Mouse (Mus musculus): ENCODE results near the gene Pcgf5.

The Pcgf5 gene

GRCm38 (mm10) chr19:36348161-36348800 lies at the start of gene Pcgf5:
Gene Pcgf5, plus strand, starts transcription at chr19:36348309.
- DNase-seq (ENCODE audit: extremely low read depth, insufficient read length, low spot score) = peak; percentile 85

- DNase-seq (ENCODE audit: extremely low read depth, insufficient read length, low spot score) = peak; percentile 41
Measured at GRCm38 (mm10) chr19:36305542-36305941, 42.6 kb upstream of the Pcgf5 start.

- no peak for DNase-seq (ENCODE audit: extremely low read depth, insufficient read length, low spot score)
Measured at GRCm38 (mm10) chr19:36314010-36314409, 34.1 kb upstream of the Pcgf5 start.

- DNase-seq (ENCODE audit: extremely low read depth, insufficient read length, low spot score) = no peak
Measured at GRCm38 (mm10) chr19:36319735-36320134, 28.4 kb upstream of the Pcgf5 start.

- DNase-seq (ENCODE audit: extremely low read depth, insufficient read length, low spot score) = no peak
Measured at GRCm38 (mm10) chr19:36321066-36321465, 27.0 kb upstream of the Pcgf5 start.

- DNase-seq (ENCODE audit: extremely low read depth, insufficient read length, low spot score) = no peak
Measured at GRCm38 (mm10) chr19:36323326-36323725, 24.8 kb upstream of the Pcgf5 start.

GRCm38 (mm10) chr19:36328678-36329077 lies 19.4 kb upstream of the Pcgf5 start:
- DNase-seq (ENCODE audit: extremely low read depth, insufficient read length, low spot score) = no peak

- no peak for DNase-seq (ENCODE audit: extremely low read depth, insufficient read length, low spot score)
Measured at GRCm38 (mm10) chr19:36347376-36347775, 733 bp upstream of the Pcgf5 start.

GRCm38 (mm10) chr19:36347831-36348160 lies 313 bp upstream of the Pcgf5 start:
- no peak for DNase-seq (ENCODE audit: extremely low read depth, insufficient read length, low spot score)

GRCm38 (mm10) chr19:36348801-36349486 lies 835 bp downstream of the Pcgf5 start:
- peak; percentile 90 for DNase-seq (ENCODE audit: extremely low read depth, insufficient read length, low spot score)

- DNase-seq (ENCODE audit: extremely low read depth, insufficient read length, low spot score) = no peak
Measured at GRCm38 (mm10) chr19:36349487-36349955, 1.4 kb downstream of the Pcgf5 start.

GRCm38 (mm10) chr19:36350181-36350580 lies 2.1 kb downstream of the Pcgf5 start:
- DNase-seq (ENCODE audit: extremely low read depth, insufficient read length, low spot score) = no peak

- no peak for DNase-seq (ENCODE audit: extremely low read depth, insufficient read length, low spot score)
Measured at GRCm38 (mm10) chr19:36350870-36351269, 2.8 kb downstream of the Pcgf5 start.

- DNase-seq (ENCODE audit: extremely low read depth, insufficient read length, low spot score) = no peak
Measured at GRCm38 (mm10) chr19:36362541-36362940, 14.4 kb downstream of the Pcgf5 start.

- no peak for DNase-seq (ENCODE audit: extremely low read depth, insufficient read length, low spot score)
Measured at GRCm38 (mm10) chr19:36364757-36365156, 16.6 kb downstream of the Pcgf5 start.

- no peak for DNase-seq (ENCODE audit: extremely low read depth, insufficient read length, low spot score)
Measured at GRCm38 (mm10) chr19:36371478-36371877, 23.4 kb downstream of the Pcgf5 start.

GRCm38 (mm10) chr19:36373056-36373621 lies 25.0 kb downstream of the Pcgf5 start:
- no peak for DNase-seq (ENCODE audit: extremely low read depth, insufficient read length, low spot score)

- DNase-seq (ENCODE audit: extremely low read depth, insufficient read length, low spot score) = no peak
Measured at GRCm38 (mm10) chr19:36375200-36375783, 27.2 kb downstream of the Pcgf5 start.

GRCm38 (mm10) chr19:36377729-36378128 lies 29.6 kb downstream of the Pcgf5 start:
- no peak for DNase-seq (ENCODE audit: extremely low read depth, insufficient read length, low spot score)

GRCm38 (mm10) chr19:36378511-36379232 lies 30.6 kb downstream of the Pcgf5 start:
- no peak for DNase-seq (ENCODE audit: extremely low read depth, insufficient read length, low spot score)

GRCm38 (mm10) chr19:36382901-36383300 lies 34.8 kb downstream of the Pcgf5 start:
- DNase-seq (ENCODE audit: extremely low read depth, insufficient read length, low spot score) = no peak

All from 3134 (cell line).